Mouse (Mus musculus): ENCODE measurements around the gene Fgfr2. TPM values are rescaled to one million over a fixed set of nuclear protein-coding genes. Genes with fewer than 3 reads are reported as not detected.

Fgfr2 gene
- polyA plus RNA-seq, 1 experiment = 52.3 TPM

DNA sequence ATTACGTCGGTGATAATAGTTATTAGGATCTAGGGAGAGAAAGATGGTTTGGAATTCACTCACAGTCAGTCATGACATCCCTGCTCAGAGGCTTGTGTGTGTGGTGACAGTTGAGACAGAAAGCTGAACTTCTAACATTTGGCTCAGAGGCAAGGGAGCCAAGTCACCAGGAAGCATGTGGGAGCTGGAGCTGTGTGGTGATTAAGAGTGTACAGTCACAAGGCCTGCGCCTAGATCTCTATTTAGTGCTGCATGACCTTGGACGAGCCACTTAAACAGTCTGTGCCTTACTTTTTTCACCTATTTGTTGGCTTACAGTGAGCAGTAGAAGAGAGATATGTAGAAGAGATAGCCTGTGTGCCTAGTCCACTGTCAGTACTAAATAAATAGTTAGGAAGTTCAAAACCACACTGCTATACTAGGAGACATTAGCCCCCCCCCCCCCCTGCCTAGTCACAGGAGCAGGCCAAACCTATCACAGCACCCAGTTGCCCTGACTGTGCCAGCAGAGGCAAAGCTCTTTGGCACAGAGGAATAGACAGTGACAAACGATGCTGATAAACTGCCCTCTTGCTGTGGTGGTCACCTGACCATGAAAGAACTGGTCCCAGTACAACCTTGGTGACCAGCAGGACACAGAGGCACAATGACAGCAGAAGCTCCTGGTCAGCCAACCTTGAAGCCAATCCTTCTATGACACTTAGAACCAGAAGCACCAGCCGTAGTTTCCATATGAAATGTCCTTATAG lies 1052.1 kb downstream of the Fgfr2 start:
- no peak for TF ChIP-seq CTCF (IDR thresholded peaks at IDR 0.05; ENCODE audit: borderline replicate concordance, extremely low read depth, insufficient read depth, insufficient read length)
- TF ChIP-seq POLR2A (IDR thresholded peaks at IDR 0.05; ENCODE audit: borderline replicate concordance, extremely low read depth, insufficient read depth, insufficient read length, poor library complexity, severe bottlenecking) = no peak
- DNase-seq (ENCODE audit: low read depth) = no peak

DNA sequence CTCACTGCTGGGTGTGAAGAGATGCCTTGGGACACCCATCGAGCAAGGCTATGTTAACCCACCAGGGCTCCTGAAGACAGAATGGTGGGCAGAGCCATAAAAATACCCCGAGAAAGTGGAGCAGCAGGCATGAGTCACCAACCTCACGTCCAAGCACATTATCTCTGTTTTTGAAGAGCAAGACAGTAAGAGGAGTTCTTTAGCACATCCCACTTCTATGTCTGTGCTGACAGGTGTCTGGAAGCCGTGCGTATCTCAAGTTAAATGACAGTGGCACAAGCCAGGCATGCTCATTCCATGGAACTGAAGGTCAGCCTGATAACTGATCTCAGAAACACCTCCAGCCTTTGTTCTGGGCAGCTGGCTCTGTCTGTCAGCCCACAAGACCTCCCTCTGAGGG lies 1055.2 kb downstream of the Fgfr2 start:
- TF ChIP-seq POLR2A (IDR thresholded peaks at IDR 0.05; ENCODE audit: borderline replicate concordance, extremely low read depth, insufficient read depth, insufficient read length, poor library complexity, severe bottlenecking) (no peak), CTCF (IDR thresholded peaks at IDR 0.05; ENCODE audit: borderline replicate concordance, extremely low read depth, insufficient read depth, insufficient read length) (no peak)
- DNase-seq (ENCODE audit: low read depth) = no peak

DNA sequence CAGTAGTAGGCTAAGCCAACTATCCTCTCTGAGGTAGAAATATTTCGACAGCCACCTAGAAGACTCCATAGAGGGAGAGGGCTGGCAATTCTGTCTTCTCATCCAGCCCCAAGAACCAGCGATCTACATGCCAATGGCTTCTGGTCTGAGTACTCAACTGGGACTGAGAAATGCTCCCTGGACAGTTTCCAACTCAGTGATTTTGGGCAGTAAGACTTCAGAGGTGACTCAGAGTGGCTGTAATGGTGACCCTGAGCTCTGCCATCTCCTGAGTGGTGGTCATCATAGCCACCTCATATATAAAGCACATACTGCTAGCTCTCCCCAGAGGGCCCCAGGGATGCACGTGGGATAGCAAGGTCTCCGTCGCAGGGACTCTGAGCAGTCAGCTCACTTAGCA lies 1055.6 kb downstream of the Fgfr2 start:
- no peak for DNase-seq (ENCODE audit: low read depth)
- TF ChIP-seq CTCF (IDR thresholded peaks at IDR 0.05; ENCODE audit: borderline replicate concordance, extremely low read depth, insufficient read depth, insufficient read length) (no peak), POLR2A (IDR thresholded peaks at IDR 0.05; ENCODE audit: borderline replicate concordance, extremely low read depth, insufficient read depth, insufficient read length, poor library complexity, severe bottlenecking) (no peak)

DNA sequence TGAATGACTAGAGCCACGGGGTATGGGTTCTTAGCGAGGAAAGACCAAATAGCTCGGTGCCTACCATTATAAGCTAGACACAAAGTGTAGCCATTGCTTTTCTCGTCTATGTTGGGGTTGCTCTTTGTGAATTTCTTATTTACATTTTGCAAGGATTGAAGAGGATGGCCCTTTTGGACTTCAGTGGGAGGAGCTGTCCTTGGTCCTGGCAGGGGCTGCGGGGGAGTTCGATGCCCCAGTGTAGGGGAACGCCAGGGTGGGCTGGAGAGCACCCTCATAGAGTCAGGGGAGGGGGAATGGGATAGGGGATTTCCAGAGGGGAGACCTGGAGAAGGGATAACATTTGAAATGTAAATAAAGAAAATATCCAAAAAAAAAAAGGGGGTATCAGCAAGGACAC lies 1063.0 kb downstream of the Fgfr2 start:
- DNase-seq (ENCODE audit: low read depth) = no peak
- TF ChIP-seq CTCF (IDR thresholded peaks at IDR 0.05; ENCODE audit: borderline replicate concordance, extremely low read depth, insufficient read depth, insufficient read length) (no peak), POLR2A (IDR thresholded peaks at IDR 0.05; ENCODE audit: borderline replicate concordance, extremely low read depth, insufficient read depth, insufficient read length, poor library complexity, severe bottlenecking) (no peak)

DNA sequence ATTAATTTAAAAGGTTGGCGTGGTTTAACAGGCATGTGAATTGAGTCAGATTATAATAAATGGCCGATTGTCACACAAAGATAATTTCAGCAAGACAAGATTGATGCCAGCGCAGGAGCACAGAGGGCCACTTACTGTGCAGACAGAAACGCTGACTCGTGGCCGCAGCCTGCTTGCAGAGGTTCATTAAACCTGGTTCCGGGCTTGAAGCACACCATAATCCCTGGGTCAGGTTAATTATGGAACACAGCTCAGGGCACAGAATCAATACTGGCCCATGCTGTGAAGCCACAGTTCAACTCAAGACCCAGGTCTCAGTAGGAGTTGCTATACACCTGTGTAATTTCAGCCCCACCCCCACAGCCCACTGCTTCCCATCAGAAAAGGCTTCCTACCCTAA lies 1066.6 kb downstream of the Fgfr2 start:
- TF ChIP-seq POLR2A (IDR thresholded peaks at IDR 0.05; ENCODE audit: borderline replicate concordance, extremely low read depth, insufficient read depth, insufficient read length, poor library complexity, severe bottlenecking) = no peak
- TF ChIP-seq CTCF (IDR thresholded peaks at IDR 0.05; ENCODE audit: borderline replicate concordance, extremely low read depth, insufficient read depth, insufficient read length) = no peak
- peak; percentile 47 for DNase-seq (ENCODE audit: low read depth)

DNA sequence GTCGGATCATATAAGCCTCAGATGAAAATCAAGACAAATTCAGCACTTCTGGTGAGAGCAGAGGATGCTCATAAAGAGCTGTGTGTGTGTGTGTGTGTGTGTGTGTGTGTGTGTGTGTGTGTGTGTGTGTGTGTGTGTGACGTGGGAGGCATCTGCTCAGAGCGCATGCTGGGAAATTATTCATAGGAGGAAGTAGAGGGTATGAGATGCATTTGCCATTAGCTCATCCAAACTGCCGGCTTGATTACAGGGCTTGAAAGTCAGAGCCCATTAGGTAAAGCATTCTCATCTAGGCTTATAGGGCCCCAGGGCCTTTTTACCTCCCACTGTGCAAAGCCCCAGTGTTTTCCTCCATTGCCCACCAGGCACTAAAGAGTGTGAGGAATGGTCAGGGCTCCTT lies 1076.5 kb downstream of the Fgfr2 start:
- DNase-seq (ENCODE audit: low read depth) = peak; percentile 42
- TF ChIP-seq CTCF (IDR thresholded peaks at IDR 0.05; ENCODE audit: borderline replicate concordance, extremely low read depth, insufficient read depth, insufficient read length) (no peak), POLR2A (IDR thresholded peaks at IDR 0.05; ENCODE audit: borderline replicate concordance, extremely low read depth, insufficient read depth, insufficient read length, poor library complexity, severe bottlenecking) (no peak)

DNA sequence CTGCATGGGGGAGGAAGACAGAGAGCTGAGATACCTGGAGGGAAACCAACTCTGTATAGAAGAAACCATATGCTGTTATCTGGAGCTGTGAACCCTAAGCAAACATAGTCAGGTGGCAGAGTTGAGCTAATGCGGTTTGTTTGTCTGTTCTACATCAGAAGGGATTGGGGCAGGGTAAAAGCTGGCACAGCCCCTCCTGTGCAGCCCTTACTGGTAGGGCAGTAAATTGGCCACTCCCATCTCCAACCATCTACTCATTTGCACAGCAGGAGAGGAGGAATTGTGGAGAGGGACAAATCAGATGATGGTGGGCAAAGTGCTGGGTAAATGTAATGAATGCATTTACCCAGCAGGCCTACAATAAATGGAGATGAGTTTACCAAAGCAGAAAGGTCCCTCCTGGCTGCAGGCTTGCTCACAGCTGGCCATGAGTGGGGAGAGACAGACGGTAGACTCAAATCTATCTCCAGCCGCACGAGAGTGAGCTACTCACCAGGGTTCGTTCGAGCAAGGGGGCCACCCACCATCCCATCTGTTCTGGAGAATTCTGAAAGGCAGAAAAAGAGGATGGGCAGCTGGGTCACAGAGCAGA lies 1091.1 kb downstream of the Fgfr2 start:
- TF ChIP-seq CTCF (IDR thresholded peaks at IDR 0.05; ENCODE audit: borderline replicate concordance, extremely low read depth, insufficient read depth, insufficient read length) (no peak), POLR2A (IDR thresholded peaks at IDR 0.05; ENCODE audit: borderline replicate concordance, extremely low read depth, insufficient read depth, insufficient read length, poor library complexity, severe bottlenecking) (no peak)
- peak; percentile 71 for DNase-seq (ENCODE audit: low read depth)

DNA sequence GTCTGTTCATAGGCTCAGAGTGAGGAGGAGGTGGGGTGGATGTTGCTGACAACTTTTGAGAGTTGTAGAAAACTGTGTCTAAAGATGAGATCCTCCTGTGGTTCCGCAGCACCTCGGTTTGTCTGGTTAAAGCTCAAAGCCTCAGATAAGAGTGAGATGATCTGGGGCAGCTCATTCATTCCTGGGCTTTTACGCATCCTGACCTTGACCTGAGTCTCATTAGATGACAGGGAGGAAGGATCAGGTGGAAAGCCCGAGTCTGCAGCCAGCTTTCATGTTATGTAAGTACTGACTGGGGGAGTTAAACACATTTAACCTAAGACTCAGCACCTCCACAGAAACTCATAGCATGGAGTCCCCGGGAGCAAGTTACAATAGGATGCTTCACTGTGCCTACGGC lies 1096.5 kb downstream of the Fgfr2 start:
- TF ChIP-seq POLR2A (IDR thresholded peaks at IDR 0.05; ENCODE audit: borderline replicate concordance, extremely low read depth, insufficient read depth, insufficient read length, poor library complexity, severe bottlenecking) = no peak
- no peak for TF ChIP-seq CTCF (IDR thresholded peaks at IDR 0.05; ENCODE audit: borderline replicate concordance, extremely low read depth, insufficient read depth, insufficient read length)

DNA sequence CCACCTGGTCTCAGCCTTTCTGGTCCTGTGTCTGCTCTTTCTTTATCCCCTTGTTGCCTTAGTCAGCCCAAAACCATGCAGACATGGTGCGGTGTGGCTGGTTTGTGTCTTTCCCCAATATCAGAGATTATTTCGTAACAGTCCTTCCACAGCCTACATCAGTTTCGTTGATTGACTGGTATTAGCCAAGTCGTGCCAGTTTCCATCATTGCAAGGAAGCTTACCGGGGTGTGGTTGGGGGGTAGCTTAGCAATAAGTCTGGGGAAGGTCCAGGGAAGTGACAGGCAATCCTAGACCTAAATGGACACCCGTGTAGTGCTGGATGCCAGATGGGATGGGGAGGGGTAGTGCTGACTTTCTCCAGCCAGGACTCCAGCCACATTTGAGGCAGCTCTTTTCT lies 1097.6 kb downstream of the Fgfr2 start:
- no peak for DNase-seq (ENCODE audit: low read depth)

More for the DNA sequence above, 1096.5 kb downstream of the Fgfr2 start:
- no peak for DNase-seq (ENCODE audit: low read depth)

DNA sequence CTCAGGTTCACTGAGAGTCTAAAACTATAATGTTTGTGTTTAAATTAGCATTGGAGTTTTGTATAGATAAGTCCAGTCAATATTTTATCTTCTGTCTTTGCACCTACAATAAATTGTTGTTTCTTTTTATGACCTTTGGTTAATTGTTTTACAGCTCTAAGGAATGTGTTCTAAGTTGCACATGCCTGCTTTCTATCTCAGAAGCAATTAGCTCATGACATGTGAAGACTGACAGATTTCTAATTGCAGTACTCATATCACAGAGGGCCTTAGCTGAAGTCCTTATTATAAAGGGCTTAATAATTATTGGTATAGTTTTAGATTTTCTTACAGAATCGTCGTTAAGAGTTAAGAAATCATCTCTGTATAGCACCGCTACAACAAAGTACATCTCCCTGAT lies 1107.2 kb downstream of the Fgfr2 start:
- TF ChIP-seq POLR2A (IDR thresholded peaks at IDR 0.05; ENCODE audit: borderline replicate concordance, extremely low read depth, insufficient read depth, insufficient read length, poor library complexity, severe bottlenecking) (no peak), CTCF (IDR thresholded peaks at IDR 0.05; ENCODE audit: borderline replicate concordance, extremely low read depth, insufficient read depth, insufficient read length) (no peak)
- no peak for DNase-seq (ENCODE audit: low read depth)

More for the DNA sequence above, 1097.6 kb downstream of the Fgfr2 start:
- no peak for TF ChIP-seq CTCF (IDR thresholded peaks at IDR 0.05; ENCODE audit: borderline replicate concordance, extremely low read depth, insufficient read depth, insufficient read length)
- no peak for TF ChIP-seq POLR2A (IDR thresholded peaks at IDR 0.05; ENCODE audit: borderline replicate concordance, extremely low read depth, insufficient read depth, insufficient read length, poor library complexity, severe bottlenecking)

DNA sequence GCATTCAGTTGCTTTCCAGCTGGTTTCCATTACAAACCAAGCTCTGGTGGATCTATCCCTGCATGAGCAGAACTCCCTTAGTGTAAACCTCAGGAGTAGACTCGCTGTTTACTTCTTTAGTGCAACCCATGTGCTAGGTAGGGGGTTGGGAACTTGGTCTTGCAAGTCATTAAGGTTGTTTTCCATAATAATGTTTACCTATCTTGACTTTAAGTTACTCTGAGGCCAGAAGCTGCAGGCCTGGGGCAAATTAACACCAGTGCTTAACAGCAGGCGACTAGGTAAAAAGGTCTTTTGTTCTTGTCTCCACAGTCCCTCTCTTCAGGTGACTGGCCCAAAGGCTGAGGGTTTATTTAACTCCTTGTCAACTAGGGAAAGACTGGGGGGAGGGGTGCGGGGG lies 1108.0 kb downstream of the Fgfr2 start:
- no peak for DNase-seq (ENCODE audit: low read depth)

DNA sequence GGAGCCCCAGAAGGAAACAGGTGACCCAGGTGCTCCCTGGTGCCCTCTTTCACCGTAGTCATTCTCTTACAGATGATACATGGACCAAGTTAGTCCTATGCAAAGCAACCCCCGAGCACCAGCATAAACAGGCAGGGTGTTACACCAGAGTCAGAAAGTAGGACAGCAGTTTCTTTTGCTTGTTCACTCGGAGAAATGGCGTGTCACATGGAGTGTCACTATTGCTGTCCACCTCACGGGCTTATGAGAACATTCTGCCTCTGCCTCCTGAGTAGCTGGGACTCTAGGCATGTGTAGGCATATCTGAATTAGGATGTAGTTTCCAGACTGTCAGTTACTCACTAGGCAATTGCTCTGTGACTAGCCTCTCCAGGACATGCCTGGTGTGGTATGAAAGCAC lies 1109.2 kb downstream of the Fgfr2 start:
- TF ChIP-seq CTCF (IDR thresholded peaks at IDR 0.05; ENCODE audit: borderline replicate concordance, extremely low read depth, insufficient read depth, insufficient read length) (no peak), POLR2A (IDR thresholded peaks at IDR 0.05; ENCODE audit: borderline replicate concordance, extremely low read depth, insufficient read depth, insufficient read length, poor library complexity, severe bottlenecking) (no peak)
- DNase-seq (ENCODE audit: low read depth) = no peak

More for the DNA sequence above, 1108.0 kb downstream of the Fgfr2 start:
- TF ChIP-seq CTCF (IDR thresholded peaks at IDR 0.05; ENCODE audit: borderline replicate concordance, extremely low read depth, insufficient read depth, insufficient read length) (no peak), POLR2A (IDR thresholded peaks at IDR 0.05; ENCODE audit: borderline replicate concordance, extremely low read depth, insufficient read depth, insufficient read length, poor library complexity, severe bottlenecking) (no peak)

Data from brain, embryonic 14.5 days (tissue).